Mouse (Mus musculus) limb, embryonic 15.5 days (tissue): Measurements from ENCODE around the gene Plin5. TPM values are rescaled to one million over a fixed set of nuclear protein-coding genes. Genes with fewer than 3 reads are reported as not detected.

ENCODE experiments used
- ATAC-seq: fragments of 200-750 bp; cut with Nextera tagmentation; 2 replicates; pipeline ENCODE4 v1.8.0; 2017; ENCODE audit warnings: low read depth, moderate TSS enrichment; ENCODE audit not compliant: insufficient number of reproducible peaks, low FRiP score, low TSS enrichment
- H3K27ac ChIP-seq: fragments of 300-500 bp; sonication (generic); 2 replicates; pipeline ENCODE4 v1.5.1; 2015; ENCODE audit warnings: moderate library complexity, mild to moderate bottlenecking, inconsistent platforms
- H3K27me3 ChIP-seq: fragments of 300-500 bp; sonication (generic); 2 replicates; pipeline ENCODE4 v1.6.1; 2015; ENCODE audit warnings: inconsistent platforms
- H3K36me3 ChIP-seq: fragments of 300-500 bp; sonication (generic); 2 replicates; pipeline ENCODE4 v1.6.1; 2015; ENCODE audit warnings: inconsistent platforms
- H3K4me1 ChIP-seq: fragments of 300-500 bp; sonication (generic); 2 replicates; pipeline ENCODE4 v1.6.1; 2015; ENCODE audit warnings: inconsistent platforms
- H3K4me2 ChIP-seq: fragments of 300-500 bp; sonication (generic); 2 replicates; pipeline ENCODE4 v1.6.1; 2015; ENCODE audit warnings: mild to moderate bottlenecking, inconsistent platforms
- H3K4me3 ChIP-seq: fragments of 300-500 bp; sonication (generic); 2 replicates; pipeline ENCODE4 v1.5.1; 2015; ENCODE audit warnings: mild to moderate bottlenecking, inconsistent platforms
- H3K9ac ChIP-seq: fragments of 300-500 bp; sonication (generic); 2 replicates; pipeline ENCODE4 v1.6.1; 2015; ENCODE audit warnings: inconsistent platforms
- H3K9me3 ChIP-seq: fragments of 300-500 bp; sonication (generic); 2 replicates; pipeline ENCODE4 v1.6.1; 2016; ENCODE audit warnings: inconsistent platforms
- WGBS: fragments of 180-500 bp; shearing (Covaris S2); methylation state at CpG from one replicate; pipeline ENCODE4 v1.1.7; 2015; 5-methylcytosine and 5-hydroxymethylcytosine counted together
- polyA plus RNA-seq: library from polyadenylated mRNA; unstranded; fragments of >200 nt; fragmentation: Nextera tagmentation; extraction: Ambion mirVana; gene quantifications from 2 replicates; pipeline ENCODE4 v1.2.1, GENCODE M21; 2015

Plin5 gene
- polyA plus RNA-seq = 0.12 and 0.60 TPM in 2 replicates

DNA sequence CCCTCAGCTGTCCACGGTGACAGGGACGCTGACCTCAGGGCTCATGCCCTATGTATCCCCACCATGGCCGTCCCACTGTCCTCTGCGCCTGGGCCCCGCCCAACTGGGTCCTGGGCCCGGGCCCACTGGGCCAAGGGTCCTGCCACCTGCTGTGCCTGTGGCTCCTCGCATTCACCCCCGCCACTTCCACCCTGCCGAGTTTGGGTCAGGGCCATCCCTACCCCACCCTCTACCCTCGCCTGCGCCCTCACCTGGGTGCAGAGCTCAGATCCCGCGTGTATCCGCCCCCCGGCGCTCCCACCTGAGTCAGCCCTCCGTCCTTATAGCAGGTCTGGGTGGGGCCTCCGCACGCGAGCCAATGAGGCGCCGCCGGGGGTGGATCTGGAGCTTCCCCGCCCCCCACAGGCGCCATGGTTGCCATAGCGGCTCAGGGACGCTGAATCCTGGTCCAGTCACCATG is at the start of gene Plin5:
Gene Plin5, minus strand, starts transcription at position 346 of the 460 bp plus-strand sequence.
- Histone ChIP-seq H3K9ac (no peak within 1 kb of the TSS), H3K4me3 (peak within 1 kb of the TSS; percentile 26), H3K9me3 (peaks cover 3% of the 10 kb centered on the region; the same call in 1 of the 2 replicates), H3K27me3 (peaks cover 70% of the 10 kb centered on the region), H3K4me1 (peaks cover 17% of the 10 kb centered on the region), H3K36me3 (no peaks in the 10 kb centered on the region), H3K27ac (no peak within 1 kb of the TSS), H3K4me2 (peak within 1 kb of the TSS; percentile 52)
- 2% methylated on average over 27 of the region's 27 CpGs for WGBS
- ATAC-seq = no peak

- no peak overlapping the region for H3K9ac ChIP-seq
- H3K4me1 ChIP-seq = peaks cover 22% of the 10 kb centered on the region
- no peak overlapping the region for H3K4me3 ChIP-seq
- H3K4me2 ChIP-seq = no peak overlapping the region
- no peaks in the 10 kb centered on the region for H3K9me3 ChIP-seq
- H3K27me3 ChIP-seq = peaks cover 3% of the 10 kb centered on the region; the same call in 1 of the 2 replicates
- no peak for ATAC-seq
- 60% methylated on average over 11 of the region's 11 CpGs for WGBS
- H3K27ac ChIP-seq = no peak overlapping the region
- no peaks in the 10 kb centered on the region for H3K36me3 ChIP-seq
These were observed 48.3 kb upstream of the Plin5 start for GRCm38 (mm10) chr17:56165671-56166070.

GRCm38 (mm10) chr17:56164510-56164909 is 47.1 kb upstream of the Plin5 start:
- Histone ChIP-seq H3K4me3 (no peak overlapping the region), H3K36me3 (no peaks in the 10 kb centered on the region), H3K27me3 (peaks cover 4% of the 10 kb centered on the region; the same call in 1 of the 2 replicates), H3K4me2 (no peak overlapping the region), H3K9me3 (no peaks in the 10 kb centered on the region), H3K27ac (no peak overlapping the region), H3K4me1 (peaks cover 22% of the 10 kb centered on the region), H3K9ac (no peak overlapping the region)
- ATAC-seq = no peak
- WGBS = 72% methylated on average over 3 of the region's 3 CpGs

DNA sequence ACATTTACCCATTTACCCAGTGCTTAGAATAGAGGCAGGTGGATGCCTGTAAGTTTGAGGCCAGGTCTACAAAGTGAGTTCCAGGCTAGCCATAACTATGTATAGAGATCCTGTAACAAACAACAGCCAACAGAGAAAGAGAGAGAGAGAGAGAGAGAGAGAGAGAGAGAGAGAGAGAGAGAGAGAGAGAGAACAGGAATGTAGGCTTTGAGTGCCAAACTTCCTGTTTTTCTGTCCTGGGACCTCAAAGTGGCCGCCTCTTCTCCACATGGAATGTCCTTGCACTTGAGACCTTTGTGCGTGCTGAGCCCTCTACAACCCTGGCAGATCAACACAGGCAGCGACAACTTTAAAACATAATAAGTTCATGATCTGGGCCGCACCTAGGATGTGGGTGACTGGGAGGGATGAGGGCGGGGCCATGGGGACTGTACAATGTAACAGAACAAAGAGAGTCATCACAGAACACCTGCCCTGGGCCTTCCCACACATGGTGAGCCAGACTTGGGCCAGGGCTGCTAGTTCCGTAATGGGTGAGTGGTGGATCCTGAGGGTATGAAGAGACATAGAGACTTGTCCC is 46.2 kb upstream of the Plin5 start:
- Histone ChIP-seq H3K4me3 (peak overlapping the region; percentile 48; the same call in 1 of the 2 replicates), H3K4me1 (peaks cover 22% of the 10 kb centered on the region), H3K27ac (no peak overlapping the region), H3K27me3 (peaks cover 11% of the 10 kb centered on the region), H3K36me3 (no peaks in the 10 kb centered on the region), H3K4me2 (peak overlapping the region; percentile 81), H3K9ac (no peak overlapping the region), H3K9me3 (no peaks in the 10 kb centered on the region)
- ATAC-seq = no peak
- 77% methylated on average over 6 of the region's 6 CpGs for WGBS

- H3K4me3 ChIP-seq = peak within 1 kb of the TSS; percentile 48
- H3K27ac ChIP-seq = no peak within 1 kb of the TSS; the same call in 1 of the 2 replicates
- no peaks in the 10 kb centered on the region for H3K9me3 ChIP-seq
- H3K9ac ChIP-seq = peak within 1 kb of the TSS; percentile 35
- WGBS = under 1% methylated on average over 30 of the region's 30 CpGs
- H3K4me1 ChIP-seq = peaks cover 22% of the 10 kb centered on the region
- peaks cover 24% of the 10 kb centered on the region for H3K27me3 ChIP-seq
- H3K4me2 ChIP-seq = peak within 1 kb of the TSS; percentile 81
- H3K36me3 ChIP-seq = no peaks in the 10 kb centered on the region
- ATAC-seq = peak; percentile 95
These were observed 44.9 kb upstream of the Plin5 start, which contains the start of gene Tnfaip8l1 for GRCm38 (mm10) chr17:56162231-56162774. Gene Tnfaip8l1, plus strand, starts transcription at chr17:56162477.

DNA sequence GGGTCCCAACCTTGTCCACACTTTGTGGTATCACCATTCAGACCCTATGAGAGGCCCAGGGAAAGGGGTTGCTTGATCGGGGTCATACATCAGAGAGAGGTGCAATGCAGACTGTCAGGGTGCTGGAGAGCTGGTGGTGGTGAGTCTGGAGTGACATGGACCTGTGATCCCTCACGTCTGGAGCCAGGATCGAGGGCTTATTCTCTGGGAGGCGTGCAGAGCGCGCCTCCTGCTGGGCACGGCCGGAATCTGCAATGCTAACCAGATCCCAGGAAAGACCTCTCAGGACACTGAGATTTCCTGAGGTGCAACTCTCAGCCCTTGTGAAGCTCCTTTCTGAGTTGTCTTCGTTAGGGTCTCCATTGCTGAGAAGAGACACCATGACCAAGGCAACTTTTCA is 42.3 kb upstream of the Plin5 start:
- no peak overlapping the region for H3K4me2 ChIP-seq
- H3K9ac ChIP-seq = no peak overlapping the region
- WGBS = 3% methylated on average over 9 of the region's 9 CpGs
- no peak overlapping the region for H3K27ac ChIP-seq
- H3K27me3 ChIP-seq = peaks cover 40% of the 10 kb centered on the region
- no peak for ATAC-seq
- H3K9me3 ChIP-seq = no peaks in the 10 kb centered on the region
- no peaks in the 10 kb centered on the region for H3K36me3 ChIP-seq
- no peak overlapping the region for H3K4me3 ChIP-seq
- H3K4me1 ChIP-seq = peaks cover 19% of the 10 kb centered on the region

DNA sequence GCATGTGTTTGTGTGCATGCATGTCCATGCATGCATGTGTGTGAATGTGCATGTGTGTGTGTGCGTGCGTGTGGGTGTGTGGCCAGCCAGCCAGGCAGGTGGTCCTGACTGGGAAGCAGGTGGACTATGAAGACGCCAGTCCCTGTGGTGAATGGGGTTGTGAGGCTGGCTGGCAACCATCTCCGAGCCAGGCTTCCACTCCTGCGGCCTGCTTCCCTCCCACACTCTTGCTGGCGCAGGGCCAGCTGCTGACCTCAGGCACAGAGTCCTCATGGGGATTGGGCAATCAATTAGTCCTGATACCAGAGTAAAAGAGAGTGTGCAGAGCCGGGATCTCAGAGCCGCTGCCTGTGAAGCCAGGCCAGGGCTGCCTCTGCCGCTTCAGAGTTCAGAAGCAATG is 36.2 kb upstream of the Plin5 start:
- no peak overlapping the region for H3K4me3 ChIP-seq
- 32% methylated on average over 9 of the region's 9 CpGs for WGBS
- no peak overlapping the region for H3K4me2 ChIP-seq
- no peak overlapping the region for H3K9ac ChIP-seq
- peaks cover 71% of the 10 kb centered on the region for H3K27me3 ChIP-seq
- no peak overlapping the region for H3K27ac ChIP-seq
- no peaks in the 10 kb centered on the region for H3K9me3 ChIP-seq
- H3K4me1 ChIP-seq = peaks cover 8% of the 10 kb centered on the region; the same call in 1 of the 2 replicates
- ATAC-seq = peak; percentile 8; the same call in 1 of the 2 replicates
- H3K36me3 ChIP-seq = no peaks in the 10 kb centered on the region

- no peak overlapping the region for H3K9ac ChIP-seq
- H3K4me2 ChIP-seq = no peak overlapping the region
- no peak overlapping the region for H3K4me3 ChIP-seq
- H3K4me1 ChIP-seq = peaks cover 10% of the 10 kb centered on the region; the same call in 1 of the 2 replicates
- H3K27me3 ChIP-seq = peaks cover 80% of the 10 kb centered on the region
- 43% methylated on average over 2 of the region's 2 CpGs for WGBS
- ATAC-seq = no peak
- H3K36me3 ChIP-seq = no peaks in the 10 kb centered on the region
- H3K27ac ChIP-seq = no peak overlapping the region
- no peaks in the 10 kb centered on the region for H3K9me3 ChIP-seq
These were observed 32.5 kb upstream of the Plin5 start for GRCm38 (mm10) chr17:56149897-56150296.

- Histone ChIP-seq H3K27me3 (peaks cover 87% of the 10 kb centered on the region), H3K9me3 (no peaks in the 10 kb centered on the region), H3K36me3 (no peaks in the 10 kb centered on the region), H3K4me3 (peak overlapping the region; percentile 13), H3K9ac (no peak overlapping the region; the same call in 1 of the 2 replicates), H3K27ac (no peak overlapping the region), H3K4me1 (peaks cover 10% of the 10 kb centered on the region; the same call in 1 of the 2 replicates), H3K4me2 (peak overlapping the region; percentile 30)
- 2% methylated on average over 30 of the region's 30 CpGs for WGBS
- ATAC-seq = no peak
These were observed 31.6 kb upstream of the Plin5 start for GRCm38 (mm10) chr17:56148790-56149618.

- H3K4me1 ChIP-seq = peaks cover 10% of the 10 kb centered on the region; the same call in 1 of the 2 replicates
- no peaks in the 10 kb centered on the region for H3K36me3 ChIP-seq
- no peaks in the 10 kb centered on the region for H3K9me3 ChIP-seq
- ATAC-seq = no peak
- no peak overlapping the region for H3K27ac ChIP-seq
- peak overlapping the region; percentile 13; the same call in 1 of the 2 replicates for H3K4me3 ChIP-seq
- 21% methylated on average over 9 of the region's 9 CpGs for WGBS
- H3K27me3 ChIP-seq = peaks cover 87% of the 10 kb centered on the region
- no peak overlapping the region for H3K9ac ChIP-seq
- peak overlapping the region; percentile 30 for H3K4me2 ChIP-seq
These were observed 30.9 kb upstream of the Plin5 start for GRCm38 (mm10) chr17:56148280-56148679.

GRCm38 (mm10) chr17:56147420-56147819 is 30.0 kb upstream of the Plin5 start:
- ATAC-seq = no peak
- H3K9me3 ChIP-seq = no peaks in the 10 kb centered on the region
- peaks cover 10% of the 10 kb centered on the region; the same call in 1 of the 2 replicates for H3K4me1 ChIP-seq
- H3K27ac ChIP-seq = no peak overlapping the region
- no peak overlapping the region for H3K9ac ChIP-seq
- H3K27me3 ChIP-seq = peaks cover 90% of the 10 kb centered on the region
- no peak overlapping the region for H3K4me3 ChIP-seq
- H3K36me3 ChIP-seq = no peaks in the 10 kb centered on the region
- no peak overlapping the region for H3K4me2 ChIP-seq
- WGBS = 40% methylated on average over 12 of the region's 12 CpGs
